Mouse (Mus musculus): ENCODE data around the gene Olfr1018. TPM values are rescaled to one million over a fixed set of nuclear protein-coding genes. Genes with fewer than 3 reads are reported as not detected.

The Olfr1018 gene
- not detected in 2 replicates for total RNA-seq (2017)

DNA sequence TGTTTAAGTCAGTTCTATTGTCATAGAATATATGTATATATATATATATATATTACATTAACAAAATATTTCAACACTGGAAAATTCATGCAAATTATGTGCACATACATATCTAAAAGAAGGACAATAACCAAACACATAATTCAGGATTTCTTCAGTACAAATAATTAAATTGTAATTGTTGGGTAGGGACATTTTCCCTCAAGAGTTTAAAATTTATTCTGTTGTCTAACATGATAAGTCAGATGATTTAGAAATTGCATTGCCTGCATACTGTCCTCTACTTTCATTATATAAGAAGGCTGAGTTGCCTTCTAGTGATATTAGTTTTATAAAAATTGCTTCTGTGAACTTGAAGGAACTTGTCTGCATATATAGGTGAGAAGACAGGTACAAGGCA lies at the start of gene Olfr1018:
Gene Olfr1018 (plus strand): TSS at position 301 of the 400 bp plus-strand sequence.
- ATAC-seq (replicated peaks; ENCODE audit: low read depth, poor library complexity, severe bottlenecking) = no peak

DNA sequence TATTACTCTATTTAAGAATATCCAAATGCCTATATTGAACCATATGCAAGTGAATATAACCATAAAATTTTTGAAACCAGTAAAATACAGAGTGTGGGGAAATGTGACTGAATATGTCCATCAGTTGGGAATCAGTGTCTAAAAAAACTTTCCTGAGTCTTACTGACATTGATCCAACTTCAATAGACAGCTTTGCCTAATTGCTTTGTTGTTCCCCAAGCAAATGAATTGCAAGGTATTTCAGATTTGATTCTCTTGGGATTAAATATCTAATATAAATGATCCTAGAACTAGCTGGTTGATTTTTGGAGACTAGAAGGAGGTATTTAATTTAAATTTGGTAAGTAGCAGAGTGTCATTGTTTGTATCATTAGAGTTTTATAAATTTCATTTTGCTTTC lies 45.9 kb upstream of the Olfr1018 start, which contains the start of gene Olfr1014:
Gene Olfr1014 (plus strand): TSS at position 301 of the 400 bp plus-strand sequence.
- ATAC-seq (replicated peaks; ENCODE audit: low read depth, poor library complexity, severe bottlenecking) = no peak

DNA sequence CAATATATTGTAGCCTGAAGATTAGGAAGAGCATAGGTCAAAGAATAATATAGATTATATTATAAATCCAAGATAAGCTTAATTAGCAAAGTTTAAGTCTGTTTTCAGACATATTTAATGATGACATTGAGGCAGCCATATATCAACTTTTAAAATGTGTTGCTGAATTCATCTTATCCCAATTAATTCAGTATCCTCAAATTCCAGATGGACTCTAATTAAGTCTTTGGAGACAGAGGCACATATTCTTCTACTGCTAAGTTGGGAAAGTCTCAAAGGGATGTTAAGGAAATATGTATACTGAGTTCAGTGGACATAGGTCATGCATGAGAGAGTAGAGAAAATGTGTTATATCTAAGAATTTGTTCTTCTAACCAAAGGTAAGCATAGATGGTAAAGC lies 36.6 kb upstream of the Olfr1018 start, which contains the start of gene Olfr1015:
Gene Olfr1015 (plus strand): TSS at position 301 of the 400 bp plus-strand sequence.
- no peak for ATAC-seq (replicated peaks; ENCODE audit: low read depth, poor library complexity, severe bottlenecking)

DNA sequence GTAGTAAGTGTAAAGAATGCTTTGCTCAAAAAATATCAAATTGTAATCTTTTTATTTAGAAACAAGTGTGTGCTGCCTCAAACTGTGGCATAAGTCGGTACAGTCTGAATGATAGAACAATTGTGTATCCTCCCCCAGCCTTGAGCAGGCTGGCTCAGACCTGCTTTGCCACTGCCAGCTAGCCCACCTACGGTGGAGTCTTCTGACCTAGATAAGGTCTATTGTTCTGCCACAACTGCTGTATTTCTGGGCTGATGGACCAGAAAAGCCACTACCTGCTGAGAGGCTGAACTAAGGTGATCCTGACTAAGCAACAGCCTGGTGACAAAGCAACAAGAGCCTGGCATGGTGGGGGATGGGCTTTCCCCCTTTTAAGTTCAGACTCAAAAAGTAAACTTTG lies 25.9 kb upstream of the Olfr1018 start:
- no peak for ATAC-seq (replicated peaks; ENCODE audit: low read depth, poor library complexity, severe bottlenecking)

DNA sequence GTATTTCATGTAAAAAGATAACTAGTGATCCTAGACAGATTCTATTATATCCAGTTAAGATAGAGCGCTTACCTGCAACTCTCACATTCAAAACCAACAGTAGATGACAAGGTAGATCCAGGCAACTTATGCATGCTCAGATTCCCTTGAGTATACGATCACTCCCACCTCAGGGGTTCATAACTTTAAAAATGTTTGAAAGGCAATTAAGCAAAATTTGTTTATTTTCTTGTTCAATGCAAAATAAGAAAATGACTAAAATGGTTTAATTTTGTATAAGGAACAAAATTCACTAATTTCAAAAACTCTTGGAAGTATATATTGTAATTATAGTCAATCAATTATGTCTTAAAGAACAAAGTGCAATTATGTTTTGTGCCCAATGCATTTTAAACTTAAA lies 15.8 kb upstream of the Olfr1018 start, which contains the start of gene Olfr1016:
Gene Olfr1016 (minus strand): TSS at position 101 of the 400 bp plus-strand sequence.
- ATAC-seq (replicated peaks; ENCODE audit: low read depth, poor library complexity, severe bottlenecking) = no peak

DNA sequence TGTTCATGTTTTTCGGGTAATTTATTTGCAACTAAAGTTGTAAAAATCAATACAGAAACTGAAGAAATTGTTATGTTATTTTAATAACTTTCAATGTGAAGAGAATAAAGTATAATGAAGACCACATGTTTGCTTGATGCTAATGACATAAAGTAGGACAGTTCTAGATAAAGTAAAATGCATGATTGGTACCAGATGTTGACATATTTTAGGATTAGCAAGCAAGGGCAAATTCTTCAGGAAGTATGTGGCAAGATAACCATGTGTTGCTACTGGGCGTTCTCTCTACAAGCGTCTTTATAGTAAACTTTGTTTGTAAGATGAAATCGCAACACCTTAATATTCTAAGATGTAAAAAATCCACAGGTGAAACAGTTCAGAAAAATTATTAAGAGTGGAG lies 13.8 kb upstream of the Olfr1018 start:
- no peak for ATAC-seq (replicated peaks; ENCODE audit: low read depth, poor library complexity, severe bottlenecking)

DNA sequence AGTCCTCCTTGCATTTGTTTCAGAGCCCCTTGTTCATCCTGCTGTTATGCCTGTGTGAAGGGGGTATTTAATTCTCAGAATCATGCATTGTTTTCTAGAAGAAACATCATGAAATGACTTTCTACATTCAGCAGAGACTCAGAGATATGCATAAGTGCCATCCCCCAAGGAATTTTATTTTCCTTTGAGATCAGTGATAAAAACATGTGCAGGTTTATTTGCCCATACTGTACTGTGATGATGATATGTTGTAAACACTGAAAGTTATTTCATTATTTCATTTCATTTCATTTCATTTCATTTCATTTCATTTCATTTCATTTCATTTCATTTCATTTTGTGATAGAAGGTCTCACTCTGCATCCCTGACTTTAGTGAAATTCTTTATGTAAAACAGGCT lies 27.1 kb downstream of the Olfr1018 start, which contains the start of gene Olfr1019:
Gene Olfr1019 (minus strand): TSS at position 101 of the 400 bp plus-strand sequence.
- ATAC-seq (replicated peaks; ENCODE audit: low read depth, poor library complexity, severe bottlenecking) = no peak

DNA sequence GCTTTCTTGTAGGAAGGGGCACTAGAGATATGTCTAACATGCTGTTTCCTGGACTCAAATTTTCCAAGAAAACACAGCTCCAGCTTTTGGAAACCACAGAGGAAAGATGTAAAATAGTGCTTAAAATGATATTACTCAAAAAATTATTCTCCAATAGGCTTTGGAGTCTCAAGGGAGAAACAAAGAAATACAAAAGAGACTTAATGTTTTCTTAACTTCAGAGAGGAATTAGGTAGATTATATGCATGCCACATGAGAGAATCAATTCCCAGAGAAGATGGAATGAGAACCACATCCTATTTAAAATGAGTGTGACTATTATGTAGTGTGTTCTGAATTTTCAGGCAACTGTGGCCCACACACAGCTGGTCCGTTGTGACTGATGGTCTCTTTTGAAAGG lies 28.5 kb downstream of the Olfr1018 start, which contains the start of gene Olfr1020:
Gene Olfr1020 (plus strand): TSS at position 301 of the 400 bp plus-strand sequence.
- no peak for ATAC-seq (replicated peaks; ENCODE audit: low read depth, poor library complexity, severe bottlenecking)

DNA sequence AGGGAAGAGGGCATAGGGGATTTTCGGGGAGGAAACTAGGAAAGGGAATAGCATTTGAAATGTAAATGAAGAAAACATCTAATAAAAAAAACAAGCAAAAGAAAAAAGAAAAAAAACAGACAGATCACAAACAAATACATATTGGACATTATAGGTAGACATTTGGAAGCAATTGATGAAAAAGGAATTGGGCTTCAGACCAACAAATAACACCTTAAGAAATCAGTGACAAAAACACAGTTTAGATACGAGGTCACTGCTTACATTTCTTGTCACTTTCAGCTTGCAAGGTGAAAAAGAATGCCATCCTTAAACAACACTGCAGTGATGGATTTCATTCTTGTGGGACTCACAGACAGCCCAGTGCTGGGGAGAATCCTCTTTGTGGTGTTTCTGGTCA lies 50.0 kb downstream of the Olfr1018 start, which contains the start of gene Olfr1022:
Gene Olfr1022 (plus strand): TSS at position 301 of the 400 bp plus-strand sequence.
- no peak for ATAC-seq (replicated peaks; ENCODE audit: low read depth, poor library complexity, severe bottlenecking)

Other genes with a start within 250 kb of the Olfr1018 start
- not detected in 2 replicates for gene Olfr996, start 239.3 kb upstream of the Olfr1018 start, total RNA-seq (2017)
- gene Olfr998, start 229.5 kb upstream of the Olfr1018 start, total RNA-seq (2017) = not detected in 2 replicates
- not detected in 2 replicates for gene Olfr1000, start 206.6 kb upstream of the Olfr1018 start, total RNA-seq (2017)
- gene Olfr1002, start 167.8 kb upstream of the Olfr1018 start, total RNA-seq (2017) = not detected in 2 replicates
- not detected in 2 replicates for gene Olfr154, start 154.0 kb upstream of the Olfr1018 start, total RNA-seq (2017)
- gene Olfr1006, start 139.7 kb upstream of the Olfr1018 start, total RNA-seq (2017) = not detected in 2 replicates
- gene Olfr1008, start 129.0 kb upstream of the Olfr1018 start, total RNA-seq (2017) = not detected in 2 replicates
- not detected in 2 replicates for gene Olfr1009, start 103.1 kb upstream of the Olfr1018 start, total RNA-seq (2017)
- not detected in 2 replicates for gene Olfr1012, start 55.7 kb upstream of the Olfr1018 start, total RNA-seq (2017)
- not detected in 2 replicates for gene Olfr1013, start 51.4 kb upstream of the Olfr1018 start, total RNA-seq (2017)
- not detected in 2 replicates for gene Olfr1014, start 45.8 kb upstream of the Olfr1018 start, total RNA-seq (2017)
- gene Olfr1015, start 36.5 kb upstream of the Olfr1018 start, total RNA-seq (2017) = not detected in 2 replicates
- not detected in 2 replicates for gene Olfr1016, start 15.9 kb upstream of the Olfr1018 start, total RNA-seq (2017)
- not detected in 2 replicates for gene Olfr1019, start 27.0 kb downstream of the Olfr1018 start, total RNA-seq (2017)
- not detected in 2 replicates for gene Olfr1020, start 28.6 kb downstream of the Olfr1018 start, total RNA-seq (2017)
- gene Olfr1022, start 50.1 kb downstream of the Olfr1018 start, total RNA-seq (2017) = not detected in 2 replicates
- not detected in 2 replicates for gene Olfr1023, start 67.2 kb downstream of the Olfr1018 start, total RNA-seq (2017)
- gene Olfr1024, start 86.6 kb downstream of the Olfr1018 start, total RNA-seq (2017) = not detected in 2 replicates
- not detected in 2 replicates for gene Olfr1025-ps1, start 96.7 kb downstream of the Olfr1018 start, total RNA-seq (2017)
- not detected in 2 replicates for gene Olfr1026, start 103.1 kb downstream of the Olfr1018 start, total RNA-seq (2017)
- gene Olfr1028, start 132.0 kb downstream of the Olfr1018 start, total RNA-seq (2017) = not detected in 2 replicates
- not detected in 2 replicates for gene Olfr1029, start 155.4 kb downstream of the Olfr1018 start, total RNA-seq (2017)
- not detected in 2 replicates for gene Olfr1030, start 160.8 kb downstream of the Olfr1018 start, total RNA-seq (2017)
- gene Olfr1031, start 171.8 kb downstream of the Olfr1018 start, total RNA-seq (2017) = not detected in 2 replicates
- not detected in 2 replicates for gene Olfr1032, start 187.1 kb downstream of the Olfr1018 start, total RNA-seq (2017)
- gene Olfr1033, start 202.2 kb downstream of the Olfr1018 start, total RNA-seq (2017) = 0.18 TPM in 1 of 2 replicates, not detected in the other
- not detected in 2 replicates for gene Olfr1034, start 227.4 kb downstream of the Olfr1018 start, total RNA-seq (2017)